Mouse (Mus musculus): ENCODE data around the gene Actn4. TPM values are rescaled to one million over a fixed set of nuclear protein-coding genes. Genes with fewer than 3 reads are reported as not detected.

The Actn4 gene
- total and polyA plus RNA-seq, 3 experiments: 60.5 to 267 TPM; not detected in 1

GRCm38 (mm10) chr7:28931032-28931694 is 31.0 kb downstream of the Actn4 start:
- Histone ChIP-seq H3K4me3 (ENCODE audit: control insufficient read depth in 1 of 2, insufficient read depth in 1 of 2, low read depth in 2 of 2, low read length in 2 of 2) (no peak overlapping the region), H3K9me3 (replicated peaks; ENCODE audit: insufficient read depth, low read length) (no peaks in the 10 kb centered on the region), H3K4me1 (ENCODE audit: control insufficient read depth in 1 of 2, insufficient read depth in 2 of 2, low read length in 2 of 2) (peaks cover 0 to 4% of the 10 kb centered on the region in 2 experiments; a peak in 1 of 4 replicates), H3K27ac (ENCODE audit: control insufficient read depth, low read depth, low read length) (no peak overlapping the region), H3K9ac (ENCODE audit: control insufficient read depth, low read depth, low read length, poor library complexity, severe bottlenecking) (no peak overlapping the region), H3K27me3 (ENCODE audit: control insufficient read depth in 1 of 2, insufficient read depth in 2 of 2, low read length in 2 of 2) (no peaks in the 10 kb centered on the region), H3K36me3 (ENCODE audit: control insufficient read depth in 1 of 2, insufficient read depth in 2 of 2, low read length in 2 of 2) (peaks cover 4 to 6% of the 10 kb centered on the region in 2 experiments), H3K79me2 (ENCODE audit: control insufficient read depth, insufficient read depth, low read length, poor library complexity) (peaks cover 30% of the 10 kb centered on the region)
- DNase-seq (ENCODE audit: low read depth, low spot score): no peak
- TF ChIP-seq KAT2A (conservative IDR thresholded peaks at IDR 0.05; ENCODE audit: low read depth, low read length): no peak

- DNase-seq (ENCODE audit: low read depth, low spot score): no peak
- peaks cover 0 to 4% of the 10 kb centered on the region in 2 experiments; a peak in 1 of 4 replicates for H3K4me1 ChIP-seq (ENCODE audit: control insufficient read depth in 1 of 2, insufficient read depth in 2 of 2, low read length in 2 of 2)
- H3K36me3 ChIP-seq (ENCODE audit: control insufficient read depth in 1 of 2, insufficient read depth in 2 of 2, low read length in 2 of 2): peaks cover 3 to 4% of the 10 kb centered on the region in 2 experiments
- H3K9me3 ChIP-seq (replicated peaks; ENCODE audit: insufficient read depth, low read length): no peaks in the 10 kb centered on the region
- TF ChIP-seq BHLHE40 (IDR thresholded peaks at IDR 0.05; ENCODE audit: borderline replicate concordance, low read depth, low read length) (no peak), ZC3H11A (IDR thresholded peaks at IDR 0.05; ENCODE audit: low read depth, low read length) (no peak), POLR2A (IDR thresholded peaks at IDR 0.05; ENCODE audit: control insufficient read depth in 1 of 2, insufficient read depth in 1 of 2, low read depth in 1 of 2, low read length in 2 of 2, poor library complexity in 1 of 2) (no peak)
- no peak overlapping the region for H3K9ac ChIP-seq (ENCODE audit: control insufficient read depth, low read depth, low read length, poor library complexity, severe bottlenecking)
- H3K27me3 ChIP-seq (ENCODE audit: control insufficient read depth in 1 of 2, insufficient read depth in 2 of 2, low read length in 2 of 2): no peaks in the 10 kb centered on the region
- H3K27ac ChIP-seq (ENCODE audit: control insufficient read depth, low read depth, low read length): no peak overlapping the region
- H3K79me2 ChIP-seq (ENCODE audit: control insufficient read depth, insufficient read depth, low read length, poor library complexity): peaks cover 29% of the 10 kb centered on the region
- H3K4me3 ChIP-seq (ENCODE audit: control insufficient read depth in 1 of 2, insufficient read depth in 1 of 2, low read depth in 2 of 2, low read length in 2 of 2): no peak overlapping the region
These were observed 31.7 kb downstream of the Actn4 start for GRCm38 (mm10) chr7:28930320-28931031.

- peaks cover 3 to 4% of the 10 kb centered on the region in 2 experiments for H3K36me3 ChIP-seq (ENCODE audit: control insufficient read depth in 1 of 2, insufficient read depth in 2 of 2, low read length in 2 of 2)
- H3K79me2 ChIP-seq (ENCODE audit: control insufficient read depth, insufficient read depth, low read length, poor library complexity): peaks cover 26% of the 10 kb centered on the region
- H3K9me3 ChIP-seq (replicated peaks; ENCODE audit: insufficient read depth, low read length): no peaks in the 10 kb centered on the region
These were observed 32.8 kb downstream of the Actn4 start for GRCm38 (mm10) chr7:28929381-28929780.

More at GRCm38 (mm10) chr7:28929381-28929780, 32.8 kb downstream of the Actn4 start:
- no peak for DNase-seq (ENCODE audit: low read depth, low spot score)
- Histone ChIP-seq H3K9ac (ENCODE audit: control insufficient read depth, low read depth, low read length, poor library complexity, severe bottlenecking) (no peak overlapping the region), H3K4me1 (ENCODE audit: control insufficient read depth in 1 of 2, insufficient read depth in 2 of 2, low read length in 2 of 2) (peaks cover 0 to 4% of the 10 kb centered on the region in 2 experiments; a peak in 1 of 4 replicates), H3K27me3 (ENCODE audit: control insufficient read depth in 1 of 2, insufficient read depth in 2 of 2, low read length in 2 of 2) (no peaks in the 10 kb centered on the region), H3K27ac (ENCODE audit: control insufficient read depth, low read depth, low read length) (no peak overlapping the region), H3K4me3 (ENCODE audit: control insufficient read depth in 1 of 2, insufficient read depth in 1 of 2, low read depth in 2 of 2, low read length in 2 of 2) (no peak overlapping the region)
- no peak for TF ChIP-seq POLR2AphosphoS2 (IDR thresholded peaks at IDR 0.05; ENCODE audit: low read length)
- TF ChIP-seq MAFK (IDR thresholded peaks at IDR 0.05; ENCODE audit: borderline replicate concordance, low read depth, low read length): no peak
- no peak for TF ChIP-seq NRF1 (IDR thresholded peaks at IDR 0.05; ENCODE audit: insufficient read depth, low read depth, low read length, poor library complexity, severe bottlenecking)
- TF ChIP-seq TAL1 (IDR thresholded peaks at IDR 0.05; ENCODE audit: low read length): no peak
- no peak for TF ChIP-seq CTCF (IDR thresholded peaks at IDR 0.05 in 2 of 3, conservative IDR thresholded peaks at IDR 0.05 in 1 of 3; ENCODE audit: control insufficient read depth in 1 of 3, insufficient read depth in 1 of 3, low read depth in 2 of 3, low read length in 3 of 3, poor library complexity in 1 of 3, severe bottlenecking in 1 of 3)
- no peak for TF ChIP-seq MEF2A (IDR thresholded peaks at IDR 0.05; ENCODE audit: extremely low read depth, insufficient replicate concordance, low read depth, low read length, poor library complexity, severe bottlenecking)
- TF ChIP-seq E2F4 (IDR thresholded peaks at IDR 0.05; ENCODE audit: borderline replicate concordance, low read depth, low read length): no peak
- no peak for TF ChIP-seq RCOR1 (IDR thresholded peaks at IDR 0.05; ENCODE audit: low read depth, low read length)
- no peak for TF ChIP-seq ETS1 (IDR thresholded peaks at IDR 0.05; ENCODE audit: low read depth, low read length)
- no peak for TF ChIP-seq TCF12 (IDR thresholded peaks at IDR 0.05; ENCODE audit: low read depth, low read length)
- no peak for TF ChIP-seq USF1 (IDR thresholded peaks at IDR 0.05; ENCODE audit: low read depth, low read length)
- no peak for TF ChIP-seq MYC (IDR thresholded peaks at IDR 0.05; ENCODE audit: low read depth, low read length)
- no peak for TF ChIP-seq ZNF384 (IDR thresholded peaks at IDR 0.05; ENCODE audit: low read depth, low read length)
- TF ChIP-seq ZC3H11A (IDR thresholded peaks at IDR 0.05; ENCODE audit: low read depth, low read length): no peak
- TF ChIP-seq CHD1 (IDR thresholded peaks at IDR 0.05; ENCODE audit: low read depth, low read length): no peak
- TF ChIP-seq ZKSCAN1 (IDR thresholded peaks at IDR 0.05; ENCODE audit: low read depth, low read length): no peak
- no peak for TF ChIP-seq GATA1 (IDR thresholded peaks at IDR 0.05; ENCODE audit: low read depth, low read length)
- no peak for TF ChIP-seq TBP (IDR thresholded peaks at IDR 0.05; ENCODE audit: low read depth, low read length)
- TF ChIP-seq RAD21 (IDR thresholded peaks at IDR 0.05; ENCODE audit: low read depth, low read length): no peak
- TF ChIP-seq CHD2 (IDR thresholded peaks at IDR 0.05; ENCODE audit: low read length): no peak

Data from MEL (cell line).